Mouse (Mus musculus) neural tube, embryonic 10.5 days (tissue): Measurements from ENCODE around the gene Ntrk3.

ENCODE experiments used
- DNase-seq: peaks from one replicate; pipeline ENCODE4 v3.0.0-alpha.2; 2017; ENCODE audit warnings: low spot score; ENCODE audit errors: extremely low spot score

Ntrk3 gene

GRCm38 (mm10) chr7:78579461-78580234 is 158.2 kb downstream of the Ntrk3 start:
- no peak for DNase-seq

GRCm38 (mm10) chr7:78578461-78579359 is 159.1 kb downstream of the Ntrk3 start:
- DNase-seq = peak; percentile 67

GRCm38 (mm10) chr7:78578111-78578460 is 159.7 kb downstream of the Ntrk3 start:
- peak; percentile 60 for DNase-seq

- DNase-seq = peak; percentile 80
Observed at GRCm38 (mm10) chr7:78577462-78578110, 160.2 kb downstream of the Ntrk3 start.

- no peak for DNase-seq
Observed at GRCm38 (mm10) chr7:78576706-78577461, 160.9 kb downstream of the Ntrk3 start.

- DNase-seq = no peak
Observed at GRCm38 (mm10) chr7:78576169-78576568, 161.6 kb downstream of the Ntrk3 start.

- no peak for DNase-seq
Observed at GRCm38 (mm10) chr7:78575556-78575955, 162.3 kb downstream of the Ntrk3 start.

- no peak for DNase-seq
Observed at GRCm38 (mm10) chr7:78571196-78571595, 166.6 kb downstream of the Ntrk3 start.

GRCm38 (mm10) chr7:78569255-78569618 is 168.6 kb downstream of the Ntrk3 start:
- DNase-seq = no peak

- peak; percentile 78 for DNase-seq
Observed at GRCm38 (mm10) chr7:78568411-78569254, 169.2 kb downstream of the Ntrk3 start.

GRCm38 (mm10) chr7:78566617-78567016 is 171.2 kb downstream of the Ntrk3 start:
- DNase-seq = no peak

GRCm38 (mm10) chr7:78565386-78565785 is 172.4 kb downstream of the Ntrk3 start:
- DNase-seq = no peak

- no peak for DNase-seq
Observed at GRCm38 (mm10) chr7:78558503-78558902, 179.3 kb downstream of the Ntrk3 start.

- no peak for DNase-seq
Observed at GRCm38 (mm10) chr7:78555532-78555931, 182.3 kb downstream of the Ntrk3 start.

- DNase-seq = no peak
Observed at GRCm38 (mm10) chr7:78549461-78549860, 188.4 kb downstream of the Ntrk3 start.

GRCm38 (mm10) chr7:78548721-78549120 is 189.1 kb downstream of the Ntrk3 start:
- no peak for DNase-seq

- DNase-seq = no peak
Observed at GRCm38 (mm10) chr7:78546551-78546950, 191.3 kb downstream of the Ntrk3 start.

GRCm38 (mm10) chr7:78542468-78542867 is 195.3 kb downstream of the Ntrk3 start:
- no peak for DNase-seq

GRCm38 (mm10) chr7:78530286-78530685 is 207.5 kb downstream of the Ntrk3 start:
- no peak for DNase-seq

- DNase-seq = no peak
Observed at GRCm38 (mm10) chr7:78528008-78528407, 209.8 kb downstream of the Ntrk3 start.
